Mouse (Mus musculus) yolk sac, embryonic 10.5 days (tissue): ENCODE results near the gene Mtnr1a.

Experiments
- DNase-seq: peaks from one replicate; pipeline ENCODE4 v3.0.0-alpha.2; 2017; ENCODE audit warnings: low spot score

Mtnr1a gene

DNA sequence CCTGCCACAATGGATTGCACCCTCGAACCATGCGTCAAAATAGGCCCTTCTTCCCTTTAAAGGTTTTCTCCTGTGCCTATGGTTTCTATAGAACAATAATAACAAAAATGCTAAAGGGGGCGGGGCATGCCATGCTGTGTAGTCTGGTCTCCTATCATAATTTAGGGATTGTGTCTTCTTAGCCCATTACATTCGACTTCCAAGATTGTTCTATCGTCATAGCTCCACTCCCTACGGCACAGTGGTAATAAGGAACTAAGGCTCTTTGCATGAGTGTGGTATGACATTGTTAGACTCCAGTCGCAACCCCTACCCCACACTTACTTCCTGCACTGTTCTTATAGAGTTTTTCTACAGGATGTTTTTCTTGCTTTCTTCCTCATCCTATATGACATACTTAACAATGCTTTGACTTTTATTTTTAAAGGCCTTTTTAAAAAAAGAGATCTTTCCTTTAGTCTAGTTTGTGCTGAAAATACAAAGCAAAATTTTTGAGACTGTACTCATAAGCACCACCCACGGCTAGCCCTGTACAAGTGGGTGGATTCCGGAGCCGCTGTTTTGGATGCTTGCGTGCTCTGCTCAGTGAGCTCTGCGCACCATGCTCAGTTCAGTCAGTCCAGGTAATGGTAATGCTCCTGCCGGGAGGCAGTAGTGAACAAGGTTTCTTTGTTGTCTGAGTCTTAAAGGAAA, 40.6 kb downstream of the Mtnr1a start:
- DNase-seq = no peak

DNA sequence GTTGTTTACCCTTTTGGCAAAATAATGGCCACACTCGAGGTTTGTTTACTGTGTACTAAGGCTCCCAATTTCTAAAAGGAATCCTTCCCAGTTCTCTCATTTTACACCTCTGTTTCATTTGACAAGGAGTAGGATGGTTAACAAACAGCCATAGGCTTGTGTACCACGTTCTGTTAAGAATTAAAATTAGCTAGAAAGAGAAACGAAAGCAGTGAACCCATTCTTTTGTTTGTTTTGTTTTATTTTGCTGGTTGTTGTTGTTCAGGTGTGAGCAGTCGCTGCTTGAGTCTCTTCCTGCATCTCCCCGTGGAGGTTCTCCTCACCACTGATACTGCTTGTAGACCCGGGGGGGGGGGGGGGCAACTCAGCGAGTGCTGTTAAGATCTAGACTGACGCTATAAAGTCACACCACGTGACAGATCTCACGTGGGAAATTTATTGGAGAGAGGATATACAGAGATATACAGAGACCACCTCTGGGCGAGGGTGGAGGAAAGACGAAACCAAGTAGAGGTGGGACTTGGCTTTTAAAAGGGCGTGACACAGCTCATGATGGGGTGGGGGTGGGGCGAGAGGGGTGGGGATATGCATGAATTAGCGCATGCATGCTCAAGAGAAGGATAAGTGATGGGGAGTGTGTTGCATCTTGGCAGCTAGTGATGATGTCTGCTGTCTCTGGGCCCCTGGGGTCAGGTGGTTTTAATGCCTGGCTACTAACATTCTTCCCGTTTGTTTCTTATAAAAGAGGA, 41.3 kb downstream of the Mtnr1a start:
- DNase-seq = no peak

DNA sequence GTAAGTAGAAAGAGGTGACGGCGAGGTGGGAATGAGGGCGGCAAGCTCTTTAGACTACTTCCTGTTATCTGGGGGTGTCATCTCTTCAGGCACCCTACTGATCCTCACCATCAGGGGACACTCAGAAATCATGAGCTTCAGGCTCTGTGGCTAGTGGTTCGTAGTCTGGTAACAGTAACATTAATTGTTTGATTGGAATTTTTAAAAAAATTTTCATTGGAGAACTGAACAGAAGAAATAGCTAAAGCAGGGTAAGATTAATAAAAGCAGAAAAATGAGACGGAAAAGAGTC, 41.8 kb downstream of the Mtnr1a start:
- DNase-seq = no peak

DNA sequence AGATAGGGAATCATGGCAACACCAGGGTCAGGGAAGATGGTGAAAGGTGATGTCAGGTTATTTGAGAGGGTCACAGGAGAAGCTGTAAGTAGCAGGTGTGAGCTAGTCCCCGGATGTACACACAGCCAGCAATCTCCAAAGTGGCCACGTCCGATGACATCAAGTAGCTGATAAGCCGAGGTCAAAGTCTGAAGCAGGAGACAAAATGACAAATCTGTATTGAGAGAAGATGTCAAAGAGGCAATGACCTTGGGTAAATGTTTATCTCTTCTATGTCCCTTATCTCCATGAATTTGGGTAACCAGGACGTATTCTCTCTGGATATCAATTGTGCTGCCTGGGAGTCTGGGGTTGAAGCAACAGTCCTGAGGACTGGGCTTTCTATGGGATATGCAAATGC, 42.9 kb downstream of the Mtnr1a start:
- DNase-seq = peak; percentile 7

DNA sequence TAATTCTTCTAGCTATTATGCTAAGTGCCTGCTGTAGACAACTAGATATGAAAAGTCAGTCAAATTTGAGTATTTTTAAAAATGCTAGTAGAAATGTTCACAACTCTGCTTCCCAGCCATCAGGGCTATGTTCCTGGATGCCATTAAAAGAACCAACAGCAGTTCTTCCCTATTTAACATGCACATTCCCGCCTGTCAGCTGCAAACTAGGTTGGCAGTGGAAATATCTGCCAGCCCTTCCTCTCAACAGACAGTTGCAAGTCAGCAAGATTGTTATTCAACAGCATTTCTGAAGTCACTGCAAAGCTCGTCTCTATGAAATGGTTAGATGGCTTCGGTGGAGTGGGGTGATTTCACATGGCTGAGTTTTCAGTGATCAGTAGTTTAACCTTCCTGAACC, 48.7 kb downstream of the Mtnr1a start:
- no peak for DNase-seq

DNA sequence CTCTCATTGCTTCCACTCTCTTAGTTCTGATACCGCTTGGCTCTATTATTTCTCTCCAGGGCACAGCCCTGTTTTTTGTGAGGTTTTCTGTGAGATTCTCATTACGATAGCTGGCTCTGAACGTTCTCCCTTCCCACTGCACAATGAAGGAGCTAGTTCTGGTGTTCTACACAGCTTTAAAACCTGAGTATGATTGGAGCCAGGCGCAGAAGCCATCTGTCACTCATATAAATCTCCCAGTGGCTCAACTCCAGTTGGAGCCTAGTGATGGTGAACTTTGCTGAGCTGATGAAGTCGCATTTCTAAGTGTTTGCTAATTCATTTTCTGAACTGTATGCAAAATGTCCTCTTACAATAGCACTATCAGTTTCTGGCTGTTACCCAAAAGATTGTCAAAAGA, 56.7 kb downstream of the Mtnr1a start:
- DNase-seq = no peak
